ENCODE assay signal across 25 mouse cellular contexts in genomic region chr11:59789311-59789710, GRCm38 (mm10). TPM values are rescaled to one million over a fixed set of nuclear protein-coding genes. Genes with fewer than 3 reads are reported as not detected.
"Had no signal": no experiment of that assay in that cellular context is flagged by ENCODE, and none has a peak within 500 bp of the region (broad histone marks: within the 10 kb centered on the region; RNA-seq: fewer than 3 reads in every experiment).

No protein-coding gene starts in this region.

- ATAC-seq: forebrain, postnatal 0 days; hindbrain, embryonic 16.5 days; inflammation-experienced regulatory T-cells, adult 6 months had no signal

- H3K9ac ChIP-seq: forebrain, postnatal 0 days; heart, embryonic 12.5 days; hindbrain, embryonic 12.5 days; hindbrain, embryonic 14.5 days; liver, embryonic 13.5 days had no signal

- H3K4me3 ChIP-seq: heart, embryonic 10.5 days; heart, embryonic 12.5 days; hindbrain, embryonic 10.5 days; hindbrain, embryonic 12.5 days; left cerebral cortex, adult 2 months; limb, embryonic 10.5 days; limb, embryonic 12.5 days; liver, embryonic 13.5 days had no signal

- H3K27ac ChIP-seq: heart, embryonic 10.5 days; hindbrain, embryonic 10.5 days; hindbrain, embryonic 12.5 days; hindbrain, embryonic 14.5 days; left cerebral cortex, adult 2 months; limb, embryonic 10.5 days; limb, embryonic 12.5 days; liver, embryonic 13.5 days had no signal

- H3K4me2 ChIP-seq: heart, embryonic 12.5 days; hindbrain, embryonic 12.5 days; hindbrain, embryonic 14.5 days; limb, embryonic 12.5 days; liver, embryonic 11.5 days; liver, embryonic 13.5 days had no signal

- H3K9me3 ChIP-seq: heart, embryonic 10.5 days; heart, embryonic 12.5 days; hindbrain, embryonic 12.5 days; limb, embryonic 10.5 days; limb, embryonic 12.5 days; liver, embryonic 13.5 days had no signal

- DNase-seq: forebrain, postnatal 0 days; gastrocnemius, postnatal 14 days; heart, adult 18-20 months; heart, postnatal 10 days; heart, postnatal 4 days; kidney, adult 11 months; kidney, adult 2 months; kidney, adult 9 months; kidney, postnatal 10 days; kidney, postnatal 36 days; layer of hippocampus, adult 9-11 months; liver; liver, embryonic 13.5 days had no signal

RNA-seq across cellular contexts. Expression of gene Pld6, which starts 1.9 kb away (rescaled TPM):
- total RNA-seq: gastrocnemius, adult 8-10 months had no signal
